Mouse (Mus musculus): ENCODE results near the gene Mcts2.

Gene Mcts2

GRCm38 (mm10) chr2:152725178-152725750 lies 38.4 kb downstream of the Mcts2 start:
- DNase-seq (ENCODE audit: low read depth, low spot score), result no peak

GRCm38 (mm10) chr2:152726213-152726612 lies 39.4 kb downstream of the Mcts2 start:
- DNase-seq (ENCODE audit: low read depth, low spot score), result no peak

- no peak for DNase-seq (ENCODE audit: low read depth, low spot score)
These were observed 40.0 kb downstream of the Mcts2 start for GRCm38 (mm10) chr2:152726751-152727335.

GRCm38 (mm10) chr2:152727795-152728510 lies 41.1 kb downstream of the Mcts2 start:
- no peak for DNase-seq (ENCODE audit: low read depth, low spot score)

- DNase-seq (ENCODE audit: low read depth, low spot score), result no peak
These were observed 41.8 kb downstream of the Mcts2 start for GRCm38 (mm10) chr2:152728594-152728993.

DNA sequence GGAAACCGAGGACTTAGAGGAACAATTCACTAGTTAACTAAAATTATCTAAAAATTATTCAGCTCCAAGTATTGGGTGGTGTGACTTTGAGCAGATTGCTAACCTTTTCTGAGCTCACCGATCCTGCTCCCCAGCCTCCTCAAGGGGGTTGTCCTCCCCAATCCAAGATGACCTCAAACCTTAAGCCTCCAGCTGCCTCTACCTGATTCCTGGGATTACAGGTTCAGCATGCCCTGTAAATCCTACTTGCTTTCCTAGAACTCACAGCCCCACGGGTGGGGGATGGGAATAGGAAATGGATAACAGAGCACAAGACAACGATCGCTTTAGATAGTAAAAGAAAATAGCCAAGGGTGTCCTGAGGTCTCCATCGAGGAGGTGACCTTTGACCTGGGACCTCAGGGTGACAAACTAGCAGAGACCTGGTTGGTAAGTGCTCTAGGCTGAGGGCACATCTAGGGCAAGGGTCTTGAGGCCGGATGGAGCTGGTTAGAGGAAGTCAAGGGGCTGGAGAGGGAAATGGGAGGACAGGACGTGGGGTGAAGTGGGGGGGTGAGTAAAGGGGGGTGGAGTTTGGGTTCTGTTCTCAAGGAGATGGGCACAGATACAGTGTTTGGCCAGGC lies 42.3 kb downstream of the Mcts2 start:
- DNase-seq (ENCODE audit: low read depth, low spot score), result no peak

- no peak for DNase-seq (ENCODE audit: low read depth, low spot score)
These were observed 42.8 kb downstream of the Mcts2 start for GRCm38 (mm10) chr2:152729636-152730020.

DNA sequence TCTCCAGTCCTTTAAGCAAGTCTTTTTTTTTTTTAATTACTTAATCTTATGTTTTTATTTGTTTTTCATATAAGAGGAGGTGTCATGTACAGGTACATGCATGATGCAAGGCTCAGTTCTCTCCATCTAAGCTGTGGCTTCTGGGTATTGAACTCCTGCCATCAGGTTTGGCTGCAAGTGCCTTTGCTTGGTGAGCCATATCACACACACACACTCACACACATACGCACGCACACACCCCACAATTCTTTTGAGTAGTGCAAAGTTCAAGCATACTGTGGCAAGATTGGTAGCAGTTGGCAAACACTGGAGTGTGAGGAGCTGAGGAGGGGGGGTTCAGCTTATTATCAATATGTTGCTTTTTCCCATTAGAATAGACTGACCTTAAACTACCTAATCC lies 46.4 kb downstream of the Mcts2 start:
- DNase-seq (ENCODE audit: low read depth, low spot score), result peak; percentile 43

DNA sequence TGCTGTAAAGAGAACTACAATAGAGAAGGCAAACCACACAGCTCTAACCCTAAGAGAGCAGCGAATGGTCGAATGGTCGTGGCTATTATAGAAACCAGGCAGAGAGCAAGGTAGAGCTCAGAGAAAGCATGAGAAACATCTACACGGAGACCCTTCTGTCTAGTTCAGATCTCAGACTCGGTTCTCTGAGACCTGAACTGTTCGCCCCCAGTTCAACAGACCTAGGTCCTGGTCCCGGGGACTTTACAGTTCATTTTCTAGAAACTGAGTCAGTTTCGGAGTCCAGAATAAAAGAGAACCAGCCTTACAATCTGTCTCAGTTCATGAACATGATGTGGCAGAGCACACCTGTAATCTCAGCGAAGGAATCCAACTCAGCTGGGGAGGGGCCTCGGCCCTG lies 47.7 kb downstream of the Mcts2 start:
- DNase-seq (ENCODE audit: low read depth, low spot score), result no peak

DNA sequence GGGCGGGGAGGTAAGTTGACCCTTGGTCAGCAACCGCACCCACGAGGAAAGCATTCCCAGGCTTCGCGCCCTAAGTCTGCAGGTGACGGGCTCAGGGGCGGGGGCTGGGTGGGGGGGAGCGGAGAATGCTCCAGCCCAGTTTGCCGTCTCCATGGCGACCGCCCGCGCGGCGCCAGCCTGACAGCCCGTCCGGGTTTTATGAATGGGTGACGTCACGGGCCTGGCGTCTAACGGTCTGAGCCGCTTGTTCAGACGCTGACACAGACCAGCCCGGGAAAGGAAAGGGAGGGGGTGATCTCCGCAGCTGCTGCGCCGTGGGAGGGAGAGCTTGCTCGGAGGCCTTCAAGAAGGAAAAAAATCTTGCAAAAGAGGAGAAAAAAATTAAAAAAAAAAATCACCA lies 48.1 kb downstream of the Mcts2 start:
- DNase-seq (ENCODE audit: low read depth, low spot score), result peak; percentile 84

GRCm38 (mm10) chr2:152736090-152736601 lies 49.3 kb downstream of the Mcts2 start, which contains the start of gene Id1:
TSS of gene Id1 (plus strand) at chr2:152736251.
- DNase-seq (ENCODE audit: low read depth, low spot score), result peak; percentile 69

DNA sequence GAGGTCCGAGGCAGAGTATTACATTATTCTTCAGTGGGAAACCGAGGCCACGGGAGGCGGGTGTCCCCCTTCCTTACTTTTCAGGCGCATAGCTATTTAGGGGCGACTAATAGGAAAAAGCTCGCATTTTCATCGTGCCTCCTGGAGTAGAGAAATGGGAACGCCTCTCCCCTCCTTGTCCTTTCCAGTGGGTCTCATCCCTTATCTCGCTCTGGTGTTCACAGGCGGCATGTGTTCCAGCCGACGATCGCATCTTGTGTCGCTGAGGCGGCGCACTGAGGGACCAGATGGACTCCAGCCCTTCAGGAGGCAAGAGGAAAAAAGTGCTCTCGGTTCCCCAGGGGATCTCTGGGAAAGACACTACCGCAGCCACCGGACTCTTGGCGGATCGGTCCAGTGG lies 49.9 kb downstream of the Mcts2 start:
- peak; percentile 18 for DNase-seq (ENCODE audit: low read depth, low spot score)
